8 mouse cellular contexts compared by ENCODE assay signal in the genomic region with DNA sequence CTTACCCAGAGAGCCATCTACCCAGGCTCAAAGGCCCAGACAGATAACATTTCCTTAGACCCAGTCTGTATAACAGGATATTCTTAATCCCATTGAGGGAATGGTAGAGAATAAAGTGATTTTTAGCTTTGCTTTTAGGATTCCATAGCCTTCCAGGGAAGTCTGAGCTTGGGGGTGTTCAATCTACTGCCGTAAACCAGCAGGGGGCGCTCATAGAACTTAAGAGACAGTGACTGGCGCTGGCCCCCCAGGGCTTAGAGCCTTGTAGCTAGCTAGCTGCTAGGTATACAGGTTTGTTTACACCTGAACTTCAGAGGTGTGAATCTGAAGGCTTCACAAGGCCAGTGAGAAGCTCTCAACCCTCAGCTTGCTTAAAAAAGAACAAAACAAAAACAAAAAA. TPM values are rescaled to one million over a fixed set of nuclear protein-coding genes. Genes with fewer than 3 reads are reported as not detected.
DNase-seq lines count a peak whose midpoint lies in the region; ATAC-seq and TF ChIP-seq lines count a peak whose summit lies in the region.

No protein-coding gene starts in this region.

- peak; percentile 47 for DNase-seq in kidney, adult 11 months
- DNase-seq in Muller cell, postnatal 12 days (ENCODE audit: inconsistent ontology term): peak; percentile 42
- DNase-seq in cerebellum, postnatal 25 days: peak; percentile 69 to 86
- DNase-seq in heart, postnatal 36 days: peak; percentile 76 to 79
- DNase-seq in limb, embryonic 10.5 days (ENCODE audit: low spot score): peak; percentile 65
- peak; percentile 80 for DNase-seq in thymus, postnatal 0 days (ENCODE audit: low spot score)

- peaks cover 20% of the 10 kb centered on the region for H3K36me3 ChIP-seq in kidney, embryonic 16.5 days (ENCODE audit: insufficient read depth, low read length)
- H3K36me3 ChIP-seq in limb, embryonic 10.5 days: peaks cover 31% of the 10 kb centered on the region

- H3K4me1 ChIP-seq in kidney, embryonic 16.5 days (ENCODE audit: insufficient read depth, low read length): peaks cover 8% of the 10 kb centered on the region; the same call in 1 of the 2 replicates
- peaks cover 37% of the 10 kb centered on the region for H3K4me1 ChIP-seq in limb, embryonic 10.5 days
- H3K4me1 ChIP-seq in olfactory bulb, adult 2 months (ENCODE audit: control insufficient read depth, insufficient read depth, low read length): peaks cover 3% of the 10 kb centered on the region

- intact Hi-C loops in heart, postnatal 36 days (cut with DNase I): loop anchor here (1.0 to 5.0 kb wide), 2 partner anchors 50 to 213 kb away; no protein-coding TSS in a partner anchor

- 13% methylated on average over 3 of the region's 3 CpGs for WGBS in kidney, embryonic 16.5 days
- 7% methylated on average over 3 of the region's 3 CpGs for WGBS in limb, embryonic 10.5 days
- WGBS in olfactory bulb, adult 2 months: 8% methylated on average over 3 of the region's 3 CpGs

- ATAC-seq in kidney, embryonic 16.5 days (ENCODE audit: low FRiP score, low TSS enrichment): no peak

- no peak overlapping the region for H3K4me3 ChIP-seq in kidney, embryonic 16.5 days (ENCODE audit: low read length)
- H3K4me3 ChIP-seq in limb, embryonic 10.5 days: no peak overlapping the region
- H3K4me3 ChIP-seq in olfactory bulb, adult 2 months (ENCODE audit: insufficient read depth, low read depth, low read length): no peak overlapping the region

- TF ChIP-seq POLR2A in olfactory bulb, adult 2 months (IDR thresholded peaks at IDR 0.05; ENCODE audit: insufficient read depth, low read depth, low read length): no peak

- no peak overlapping the region for H3K9ac ChIP-seq in kidney, embryonic 16.5 days (replicated peaks; ENCODE audit: low read length)

- no peaks in the 10 kb centered on the region for H3K27me3 ChIP-seq in kidney, embryonic 16.5 days (ENCODE audit: insufficient read depth, low read length)
- no peaks in the 10 kb centered on the region for H3K27me3 ChIP-seq in limb, embryonic 10.5 days (ENCODE audit: low read depth, poor library complexity, severe bottlenecking)

- H3K27ac ChIP-seq in kidney, embryonic 16.5 days (ENCODE audit: low read length): no peak overlapping the region
- no peak overlapping the region for H3K27ac ChIP-seq in limb, embryonic 10.5 days
- no peak overlapping the region for H3K27ac ChIP-seq in olfactory bulb, adult 2 months (ENCODE audit: insufficient read depth, low read depth, low read length)

- no peaks in the 10 kb centered on the region for H3K9me3 ChIP-seq in kidney, embryonic 16.5 days (ENCODE audit: low read length)
- no peaks in the 10 kb centered on the region for H3K9me3 ChIP-seq in limb, embryonic 10.5 days (replicated peaks)

- TF ChIP-seq CTCF in olfactory bulb, adult 2 months (IDR thresholded peaks at IDR 0.05; ENCODE audit: insufficient read depth, low read depth, low read length): 0 out of 2 replicates have a peak, but pooled peaks have one; percentile 42

- H3K4me2 ChIP-seq in kidney, embryonic 16.5 days (replicated peaks; ENCODE audit: low read depth, low read length): no peak overlapping the region

RNA-seq across cellular contexts. Expression of gene Prox2, which starts 18.3 kb away (rescaled TPM):
- polyA plus RNA-seq in kidney, embryonic 16.5 days (2015; fragmentation: Nextera tagmentation; extraction: Ambion mirVana): 3.7 and 4.9 TPM in 2 replicates
- 1 to 10 TPM; 2.1 to 2.3 TPM for total RNA-seq in heart, postnatal 36 days (2021)
- polyA plus RNA-seq in limb, embryonic 10.5 days (2016; fragmentation: Nextera tagmentation; extraction: Ambion mirVana): 2.4 and 2.7 TPM in 2 replicates
- polyA plus RNA-seq in olfactory bulb, adult 2 months (2012; ENCODE audit: insufficient read depth, insufficient read length, low replicate concordance, missing spikeins): not detected in 2 replicates
- polyA plus RNA-seq in thymus, postnatal 0 days (2015; fragmentation: Nextera tagmentation; extraction: Ambion mirVana): 3.8 and 4.3 TPM in 2 replicates

RNA-seq across cellular contexts. Expression of gene Dlst, which starts 18.4 kb away (rescaled TPM):
- polyA plus RNA-seq in kidney, embryonic 16.5 days (2015; fragmentation: Nextera tagmentation; extraction: Ambion mirVana): 153 TPM in 2 replicates
- total RNA-seq in heart, postnatal 36 days (2021): 100 to 1,000 TPM; 681 to 829 TPM
- 116 and 123 TPM in 2 replicates for polyA plus RNA-seq in limb, embryonic 10.5 days (2016; fragmentation: Nextera tagmentation; extraction: Ambion mirVana)
- polyA plus RNA-seq in olfactory bulb, adult 2 months (2012; ENCODE audit: insufficient read depth, insufficient read length, low replicate concordance, missing spikeins): not detected in 2 replicates
- 83.0 and 89.1 TPM in 2 replicates for polyA plus RNA-seq in thymus, postnatal 0 days (2015; fragmentation: Nextera tagmentation; extraction: Ambion mirVana)

RNA-seq across cellular contexts. Expression of gene Rps6kl1, which starts 58.9 kb away (rescaled TPM):
- polyA plus RNA-seq in kidney, embryonic 16.5 days (2015; fragmentation: Nextera tagmentation; extraction: Ambion mirVana): 0.86 and 1.1 TPM in 2 replicates
- total RNA-seq in heart, postnatal 36 days (2021): 1 to 10 TPM; 3.6 to 3.9 TPM
- 0.39 and 0.45 TPM in 2 replicates for polyA plus RNA-seq in limb, embryonic 10.5 days (2016; fragmentation: Nextera tagmentation; extraction: Ambion mirVana)
- polyA plus RNA-seq in olfactory bulb, adult 2 months (2012; ENCODE audit: insufficient read depth, insufficient read length, low replicate concordance, missing spikeins): not detected in 2 replicates
- polyA plus RNA-seq in thymus, postnatal 0 days (2015; fragmentation: Nextera tagmentation; extraction: Ambion mirVana): 3.2 and 3.4 TPM in 2 replicates
